Mouse (Mus musculus) heart, embryonic 11.5 days (tissue): ENCODE results near the gene Ccp110. TPM values are rescaled to one million over a fixed set of nuclear protein-coding genes. Genes with fewer than 3 reads are reported as not detected.

Source experiments
- ATAC-seq: fragments of 200-750 bp; cut with Nextera tagmentation; replicated peaks from 2 replicates; pipeline ENCODE4 v1.8.0; 2017; ENCODE audit warnings: moderate library complexity; ENCODE audit not compliant: insufficient number of reproducible peaks, low FRiP score, low TSS enrichment
- H3K27ac ChIP-seq: fragments of 300-500 bp; sonication (generic); 2 replicates; pipeline ENCODE4 v1.5.1; 2014; ENCODE audit warnings: mild to moderate bottlenecking, low read depth, low read length
- H3K27me3 ChIP-seq: fragments of 300-500 bp; sonication (generic); 2 replicates; pipeline ENCODE4 v1.6.1; 2014; ENCODE audit warnings: mild to moderate bottlenecking, low read length, mixed read lengths; ENCODE audit not compliant: control insufficient read depth, insufficient read depth
- H3K36me3 ChIP-seq: fragments of 300-500 bp; sonication (generic); 2 replicates; pipeline ENCODE4 v1.6.1; 2014; ENCODE audit warnings: mild to moderate bottlenecking, low read length, moderate library complexity, mixed read lengths; ENCODE audit not compliant: control insufficient read depth, insufficient read depth
- H3K4me1 ChIP-seq: fragments of 300-500 bp; sonication (generic); 2 replicates; pipeline ENCODE4 v1.6.1; 2014; ENCODE audit warnings: low read length; ENCODE audit not compliant: control insufficient read depth, insufficient read depth
- H3K4me2 ChIP-seq: fragments of 300-500 bp; sonication (generic); 2 replicates; pipeline ENCODE4 v1.6.1; 2014; ENCODE audit warnings: mild to moderate bottlenecking, moderate library complexity
- H3K4me3 ChIP-seq: fragments of 300-500 bp; sonication (generic); 2 replicates; pipeline ENCODE4 v1.5.1; 2014; ENCODE audit warnings: low read depth, low read length
- H3K9ac ChIP-seq: fragments of 300-500 bp; sonication (generic); 2 replicates; pipeline ENCODE4 v1.6.1; 2014; ENCODE audit warnings: mild to moderate bottlenecking, low read depth, low read length, moderate library complexity
- H3K9me3 ChIP-seq: fragments of 300-500 bp; sonication (generic); replicated peaks from 2 replicates; pipeline ENCODE4 v1.6.1; 2016; ENCODE audit warnings: low read length; ENCODE audit not compliant: control insufficient read depth
- WGBS: fragments of 180-500 bp; shearing (Covaris S2); extraction: QIAGEN DNeasy Blood & Tissue Kit; methylation state at CpG from one replicate; pipeline ENCODE4 v1.1.7; 2014; ENCODE audit not compliant: insufficient replicate concordance; 5-methylcytosine and 5-hydroxymethylcytosine counted together
- polyA plus RNA-seq: library from polyadenylated mRNA; unstranded; fragments of >200 nt; fragmentation: Nextera tagmentation; extraction: Ambion mirVana; gene quantifications from 2 replicates; pipeline ENCODE4 v1.2.1, GENCODE M21; 2014

Ccp110 gene
- polyA plus RNA-seq, 1 experiment from 2014 or later = 4.6 TPM

GRCm38 (mm10) chr7:118783305-118784001 lies 71.1 kb downstream of the Ccp110 start:
- no peaks in the 10 kb centered on the region for H3K9me3 ChIP-seq
- H3K27ac ChIP-seq = no peak overlapping the region
- peaks cover 10% of the 10 kb centered on the region; the same call in 1 of the 2 replicates for H3K36me3 ChIP-seq
- no peaks in the 10 kb centered on the region; the same call in 1 of the 2 replicates for H3K4me1 ChIP-seq
- H3K4me2 ChIP-seq = no peak overlapping the region
- no peak overlapping the region for H3K9ac ChIP-seq
- no peak for ATAC-seq
- H3K4me3 ChIP-seq = no peak overlapping the region
- 81% methylated on average over 11 of the region's 11 CpGs for WGBS
- no peaks in the 10 kb centered on the region for H3K27me3 ChIP-seq

- Histone ChIP-seq H3K4me3 (no peak overlapping the region), H3K9ac (no peak overlapping the region), H3K4me1 (no peaks in the 10 kb centered on the region; the same call in 1 of the 2 replicates), H3K27ac (no peak overlapping the region), H3K36me3 (no peaks in the 10 kb centered on the region; the same call in 1 of the 2 replicates), H3K9me3 (no peaks in the 10 kb centered on the region), H3K27me3 (no peaks in the 10 kb centered on the region), H3K4me2 (no peak overlapping the region)
- ATAC-seq = no peak
- 86% methylated on average over 6 of the region's 6 CpGs for WGBS
These were observed 73.7 kb downstream of the Ccp110 start for GRCm38 (mm10) chr7:118786091-118786490.

Other genes with a start within 250 kb of the Ccp110 start
- gene Itpripl2, start 220.6 kb upstream of the Ccp110 start, polyA plus RNA-seq = 1.2 and 1.4 TPM in 2 replicates
- 144 and 164 TPM in 2 replicates for gene Coq7, start 179.2 kb upstream of the Ccp110 start, polyA plus RNA-seq
- 1.9 and 2.6 TPM in 2 replicates for gene Tmc7, start 127.8 kb upstream of the Ccp110 start, polyA plus RNA-seq
- gene Tmc5, start 115.3 kb upstream of the Ccp110 start, polyA plus RNA-seq = 0.10 and 0.25 TPM in 2 replicates
- gene Gde1, start 6.8 kb upstream of the Ccp110 start, polyA plus RNA-seq = 70.6 and 71.6 TPM in 2 replicates
- 48.1 and 49.0 TPM in 2 replicates for gene Vps35l, start 27.7 kb downstream of the Ccp110 start, polyA plus RNA-seq
- 1.00 and 1.2 TPM in 2 replicates for gene Iqck, start 143.2 kb downstream of the Ccp110 start, polyA plus RNA-seq
- 65.1 and 78.1 TPM in 2 replicates for gene Knop1, start 143.7 kb downstream of the Ccp110 start, polyA plus RNA-seq